Mouse (Mus musculus): Measurements from ENCODE around the gene Gm28729.

DNA sequence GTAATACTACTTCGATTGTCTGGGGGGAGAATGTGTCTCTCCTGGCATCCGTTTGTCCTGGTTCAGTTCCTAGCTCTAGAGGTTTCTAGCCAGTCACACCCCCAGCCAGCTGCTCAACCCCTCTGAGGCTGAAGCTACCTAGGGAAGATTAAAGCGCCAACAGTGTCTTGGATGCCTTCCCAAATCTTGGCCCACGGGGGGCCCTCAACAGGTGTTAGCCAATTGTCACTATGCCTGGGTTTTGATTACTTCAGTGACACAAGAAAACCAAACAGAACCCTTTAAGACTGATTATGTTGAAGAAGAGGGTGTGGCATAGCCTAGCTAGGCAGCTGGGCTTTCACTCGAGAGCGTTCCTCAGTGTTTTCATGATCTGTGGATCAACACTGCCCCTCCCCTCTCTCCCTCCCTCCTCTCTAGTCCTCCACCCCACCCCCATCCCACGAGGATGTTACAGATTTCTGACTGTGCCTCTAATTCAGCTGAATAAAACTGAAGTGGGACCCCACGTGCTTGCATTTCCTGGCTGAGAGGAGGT, 86.7 kb downstream of the Gm28729 start:
- TF ChIP-seq CTCF (IDR thresholded peaks at IDR 0.05; ENCODE audit: low read depth, low read length) (no peak), POLR2A (IDR thresholded peaks at IDR 0.05; ENCODE audit: insufficient read depth, low read length) (no peak), EP300 (IDR thresholded peaks at IDR 0.05; ENCODE audit: insufficient read depth, low read depth, low read length) (no peak)
